Mouse (Mus musculus): ENCODE data around the gene Zswim5. TPM values are rescaled to one million over a fixed set of nuclear protein-coding genes. Genes with fewer than 3 reads are reported as not detected.
A peak's percentile ranks its signal among the peaks of the same experiment; 100 is the strongest.

The Zswim5 gene
- polyA plus RNA-seq, 1 experiment = 0.20 TPM

GRCm38 (mm10) chr4:116986400-116987121 lies 109.4 kb downstream of the Zswim5 start:
- Histone ChIP-seq H3K36me3 (ENCODE audit: control insufficient read depth, insufficient read depth, low read length) (0 out of 2 replicates have a peak, but pooled peaks cover 3% of the 10 kb centered on the region), H3K27me3 (ENCODE audit: control insufficient read depth, insufficient read depth, low read length) (no peaks in the 10 kb centered on the region), H3K4me3 (ENCODE audit: control insufficient read depth, insufficient read depth, low read length) (no peak overlapping the region), H3K27ac (ENCODE audit: control insufficient read depth, insufficient read depth, low read length) (no peak overlapping the region), H3K4me1 (replicated peaks; ENCODE audit: control insufficient read depth, insufficient read depth, low read length) (no peaks in the 10 kb centered on the region)
- DNase-seq = peak; percentile 71
- TF ChIP-seq CTCF (IDR thresholded peaks at IDR 0.05; ENCODE audit: borderline replicate concordance, control insufficient read depth, extremely low read depth, insufficient read depth, low read length, poor library complexity) = peak; percentile 83
- TF ChIP-seq POLR2A (IDR thresholded peaks at IDR 0.05; ENCODE audit: control insufficient read depth, extremely low read depth, insufficient read depth, low read length, poor library complexity) = no peak
- WGBS = 60% methylated on average over 17 of the region's 17 CpGs

- H3K4me3 ChIP-seq (ENCODE audit: control insufficient read depth, insufficient read depth, low read length) = no peak overlapping the region
- H3K4me1 ChIP-seq (replicated peaks; ENCODE audit: control insufficient read depth, insufficient read depth, low read length) = no peaks in the 10 kb centered on the region
- TF ChIP-seq CTCF (IDR thresholded peaks at IDR 0.05; ENCODE audit: borderline replicate concordance, control insufficient read depth, extremely low read depth, insufficient read depth, low read length, poor library complexity) (no peak), POLR2A (IDR thresholded peaks at IDR 0.05; ENCODE audit: control insufficient read depth, extremely low read depth, insufficient read depth, low read length, poor library complexity) (no peak)
- DNase-seq = no peak
- 69% methylated on average over 5 of the region's 5 CpGs for WGBS
- 0 out of 2 replicates have a peak, but pooled peaks cover 3% of the 10 kb centered on the region for H3K36me3 ChIP-seq (ENCODE audit: control insufficient read depth, insufficient read depth, low read length)
- no peak overlapping the region for H3K27ac ChIP-seq (ENCODE audit: control insufficient read depth, insufficient read depth, low read length)
- no peaks in the 10 kb centered on the region for H3K27me3 ChIP-seq (ENCODE audit: control insufficient read depth, insufficient read depth, low read length)
Measured at GRCm38 (mm10) chr4:116987122-116987456, 109.9 kb downstream of the Zswim5 start.

GRCm38 (mm10) chr4:116989731-116990130 lies 112.6 kb downstream of the Zswim5 start:
- 85% methylated on average over 6 of the region's 6 CpGs for WGBS
- H3K4me1 ChIP-seq (replicated peaks; ENCODE audit: control insufficient read depth, insufficient read depth, low read length) = peaks cover 9% of the 10 kb centered on the region
- no peak for DNase-seq
- no peak overlapping the region for H3K27ac ChIP-seq (ENCODE audit: control insufficient read depth, insufficient read depth, low read length)
- TF ChIP-seq CTCF (IDR thresholded peaks at IDR 0.05; ENCODE audit: borderline replicate concordance, control insufficient read depth, extremely low read depth, insufficient read depth, low read length, poor library complexity) = no peak
- TF ChIP-seq POLR2A (IDR thresholded peaks at IDR 0.05; ENCODE audit: control insufficient read depth, extremely low read depth, insufficient read depth, low read length, poor library complexity) = no peak
- H3K36me3 ChIP-seq (ENCODE audit: control insufficient read depth, insufficient read depth, low read length) = 0 out of 2 replicates have a peak, but pooled peaks cover 3% of the 10 kb centered on the region
- H3K4me3 ChIP-seq (ENCODE audit: control insufficient read depth, insufficient read depth, low read length) = no peak overlapping the region
- H3K27me3 ChIP-seq (ENCODE audit: control insufficient read depth, insufficient read depth, low read length) = no peaks in the 10 kb centered on the region

GRCm38 (mm10) chr4:116991366-116991765 lies 114.2 kb downstream of the Zswim5 start:
- 0 out of 2 replicates have a peak, but pooled peaks cover 3% of the 10 kb centered on the region for H3K36me3 ChIP-seq (ENCODE audit: control insufficient read depth, insufficient read depth, low read length)
- peaks cover 20% of the 10 kb centered on the region for H3K4me1 ChIP-seq (replicated peaks; ENCODE audit: control insufficient read depth, insufficient read depth, low read length)
- no peak for TF ChIP-seq POLR2A (IDR thresholded peaks at IDR 0.05; ENCODE audit: control insufficient read depth, extremely low read depth, insufficient read depth, low read length, poor library complexity)
- TF ChIP-seq CTCF (IDR thresholded peaks at IDR 0.05; ENCODE audit: borderline replicate concordance, control insufficient read depth, extremely low read depth, insufficient read depth, low read length, poor library complexity) = peak; percentile 82; the same call in 1 of the 2 replicates
- H3K27me3 ChIP-seq (ENCODE audit: control insufficient read depth, insufficient read depth, low read length) = no peaks in the 10 kb centered on the region
- H3K27ac ChIP-seq (ENCODE audit: control insufficient read depth, insufficient read depth, low read length) = no peak overlapping the region
- H3K4me3 ChIP-seq (ENCODE audit: control insufficient read depth, insufficient read depth, low read length) = no peak overlapping the region
- DNase-seq = peak; percentile 80
- 6% methylated on average over 7 of the region's 7 CpGs for WGBS

GRCm38 (mm10) chr4:116993672-116994621 lies 116.8 kb downstream of the Zswim5 start, which contains the start of gene Urod:
Gene Urod, minus strand, starts transcription at chr4:116994413.
- DNase-seq = peak; percentile 96

More at GRCm38 (mm10) chr4:116993672-116994621, 116.8 kb downstream of the Zswim5 start, which contains the start of gene Urod:
- TF ChIP-seq POLR2A (IDR thresholded peaks at IDR 0.05; ENCODE audit: control insufficient read depth, extremely low read depth, insufficient read depth, low read length, poor library complexity) (no peak), CTCF (IDR thresholded peaks at IDR 0.05; ENCODE audit: borderline replicate concordance, control insufficient read depth, extremely low read depth, insufficient read depth, low read length, poor library complexity) (0 out of 2 replicates have a peak, but pooled peaks have one; percentile 20)
- 3% methylated on average over 38 of the region's 38 CpGs for WGBS
- H3K4me1 ChIP-seq (replicated peaks; ENCODE audit: control insufficient read depth, insufficient read depth, low read length) = peaks cover 22% of the 10 kb centered on the region
- no peak within 1 kb of the TSS for H3K27ac ChIP-seq (ENCODE audit: control insufficient read depth, insufficient read depth, low read length)
- 0 out of 2 replicates have a peak, but pooled peaks cover 6% of the 10 kb centered on the region for H3K36me3 ChIP-seq (ENCODE audit: control insufficient read depth, insufficient read depth, low read length)
- H3K4me3 ChIP-seq (ENCODE audit: control insufficient read depth, insufficient read depth, low read length) = peak within 1 kb of the TSS; percentile 98
- H3K27me3 ChIP-seq (ENCODE audit: control insufficient read depth, insufficient read depth, low read length) = no peaks in the 10 kb centered on the region

Measured in thymus, adult 2 months (tissue).